Mouse (Mus musculus) spleen, adult 2 months (tissue): Measurements from ENCODE around the gene Ubald2.

ENCODE experiments used
- CTCF ChIP-seq: fragments of 200-500 bp; IDR thresholded peaks from 2 replicates; pipeline ENCODE4 v1.5.1; 2011; ENCODE audit warnings: mild to moderate bottlenecking, inconsistent platforms; ENCODE audit not compliant: insufficient read depth, insufficient read length, insufficient replicate concordance; ENCODE audit errors: extremely low read depth
- POLR2A ChIP-seq: fragments of 200-500 bp; IDR thresholded peaks from 2 replicates; pipeline ENCODE4 v1.6.1; 2011; ENCODE audit warnings: low read depth, low read length, inconsistent platforms

- TF ChIP-seq POLR2A (no peak), CTCF (no peak)
Measured at GRCm38 (mm10) chr11:116456234-116456633, 22.3 kb downstream of the Ubald2 start.
